Mouse (Mus musculus) ES-E14 (cell line): ENCODE results near the gene Sirt2.

Experiments used
- CHD2 ChIP-seq: IDR thresholded peaks from 2 replicates; pipeline ENCODE4 v1.6.1; 2014; ENCODE audit warnings: mild to moderate bottlenecking, low read depth, low read length, inconsistent platforms
- ZNF384 ChIP-seq: IDR thresholded peaks from 2 replicates; pipeline ENCODE4 v1.6.1; 2012; ENCODE audit warnings: low read depth, low read length, inconsistent platforms

- TF ChIP-seq ZNF384, result no peak
- no peak for TF ChIP-seq CHD2
These were observed 54.1 kb downstream of the Sirt2 start for GRCm38 (mm10) chr7:28820358-28821260.
